Mouse (Mus musculus) cerebellum, postnatal 14 days (tissue): ENCODE measurements around the gene Rnf149.

Source experiments
- DNase-seq, 2 experiments: peaks; one replicate each; pipeline ENCODE4 v3.0.0; 2021; ENCODE audit warnings: mixed read lengths in 2 of 2

Gene Rnf149

GRCm38 (mm10) chr1:39573890-39574289, 3.3 kb downstream of the Rnf149 start:
- no peak for DNase-seq

GRCm38 (mm10) chr1:39571653-39572052, 5.6 kb downstream of the Rnf149 start:
- no peak for DNase-seq

- no peak for DNase-seq
These were observed 9.1 kb downstream of the Rnf149 start for GRCm38 (mm10) chr1:39568079-39568478.

GRCm38 (mm10) chr1:39564603-39565002, 12.6 kb downstream of the Rnf149 start:
- no peak for DNase-seq

GRCm38 (mm10) chr1:39563161-39563560, 14.0 kb downstream of the Rnf149 start:
- no peak for DNase-seq

- DNase-seq, result no peak
These were observed 15.3 kb downstream of the Rnf149 start for GRCm38 (mm10) chr1:39561920-39562319.

- DNase-seq, result no peak
These were observed 18.2 kb downstream of the Rnf149 start for GRCm38 (mm10) chr1:39559009-39559408.

GRCm38 (mm10) chr1:39555556-39556415, 21.4 kb downstream of the Rnf149 start:
- no peak for DNase-seq

GRCm38 (mm10) chr1:39549831-39550230, 27.4 kb downstream of the Rnf149 start:
- DNase-seq, result no peak

GRCm38 (mm10) chr1:39547238-39547637, 30.0 kb downstream of the Rnf149 start:
- no peak for DNase-seq

- no peak for DNase-seq
These were observed 30.9 kb downstream of the Rnf149 start for GRCm38 (mm10) chr1:39546160-39546866.

GRCm38 (mm10) chr1:39545589-39545988, 31.6 kb downstream of the Rnf149 start:
- DNase-seq, result peak; percentile 48 to 58

GRCm38 (mm10) chr1:39540592-39540991, 36.6 kb downstream of the Rnf149 start:
- no peak for DNase-seq

GRCm38 (mm10) chr1:39537631-39538380, 39.4 kb downstream of the Rnf149 start:
- no peak for DNase-seq

GRCm38 (mm10) chr1:39536701-39537100, 40.5 kb downstream of the Rnf149 start:
- DNase-seq, result no peak

- DNase-seq, result peak; percentile 99
These were observed 41.5 kb downstream of the Rnf149 start for GRCm38 (mm10) chr1:39535515-39536311.

- DNase-seq, result peak in 1 of 2 experiments; percentile 30
These were observed 42.4 kb downstream of the Rnf149 start, which contains the start of gene Cnot11 for GRCm38 (mm10) chr1:39534831-39535230. Gene Cnot11, plus strand, starts transcription at chr1:39534992.

GRCm38 (mm10) chr1:39533917-39534316, 43.3 kb downstream of the Rnf149 start:
- no peak for DNase-seq

- no peak for DNase-seq
These were observed 46.2 kb downstream of the Rnf149 start for GRCm38 (mm10) chr1:39531036-39531435.

GRCm38 (mm10) chr1:39530258-39530943, 46.8 kb downstream of the Rnf149 start:
- DNase-seq, result peak; percentile 90 to 95

- DNase-seq, result no peak
These were observed 48.9 kb downstream of the Rnf149 start for GRCm38 (mm10) chr1:39528319-39528718.

- peak; percentile 76 to 91 for DNase-seq
These were observed 49.8 kb downstream of the Rnf149 start for GRCm38 (mm10) chr1:39527432-39527831.
